In genomic region chr3:51587697-51588262, GRCm38 (mm10) we compare ENCODE assay signal across 16 mouse cellular contexts. TPM values are rescaled to one million over a fixed set of nuclear protein-coding genes. Genes with fewer than 3 reads are reported as not detected.
DNase-seq lines count a peak whose midpoint lies in the region; ATAC-seq and TF ChIP-seq lines count a peak whose summit lies in the region.
"Had no signal": no experiment of that assay in that cellular context is flagged by ENCODE, and none has a peak within 500 bp of the region (broad histone marks: within the 10 kb centered on the region; RNA-seq: fewer than 3 reads in every experiment).

No protein-coding gene starts in this region.

- 49% methylated on average over 7 of the region's 7 CpGs for WGBS in kidney, postnatal 0 days

- H3K9me3 ChIP-seq in kidney, postnatal 0 days (replicated peaks; ENCODE audit: low read length) = no peaks in the 10 kb centered on the region
- H3K9me3 ChIP-seq in E14TG2a.4 (ENCODE audit: low read length) = no peaks in the 10 kb centered on the region
- H3K9me3 ChIP-seq: heart, embryonic 12.5 days; neural tube, embryonic 12.5 days had no signal

- H3K36me3 ChIP-seq in kidney, postnatal 0 days (ENCODE audit: insufficient read depth, low read length) = no peaks in the 10 kb centered on the region
- no peaks in the 10 kb centered on the region for H3K36me3 ChIP-seq in E14TG2a.4 (ENCODE audit: insufficient read depth, low read length)
- H3K36me3 ChIP-seq: heart, embryonic 12.5 days; neural tube, embryonic 12.5 days had no signal

- no peak overlapping the region for H3K27ac ChIP-seq in kidney, postnatal 0 days
- H3K27ac ChIP-seq: neural tube, embryonic 12.5 days had no signal

- no peaks in the 10 kb centered on the region for H3K27me3 ChIP-seq in kidney, postnatal 0 days (ENCODE audit: insufficient read depth, low read length)
- H3K27me3 ChIP-seq in E14TG2a.4 (ENCODE audit: insufficient read depth, low read length) = peaks cover 24% of the 10 kb centered on the region
- H3K27me3 ChIP-seq: heart, embryonic 12.5 days; neural tube, embryonic 12.5 days had no signal

- no peaks in the 10 kb centered on the region for H3K4me1 ChIP-seq in kidney, postnatal 0 days (replicated peaks; ENCODE audit: insufficient read depth, low read length)
- peaks cover 51% of the 10 kb centered on the region for H3K4me1 ChIP-seq in E14TG2a.4 (replicated peaks; ENCODE audit: low read depth, low read length)
- H3K4me1 ChIP-seq: neural tube, embryonic 12.5 days had no signal

- no peak for ATAC-seq in kidney, postnatal 0 days (replicated peaks; ENCODE audit: low FRiP score, low read depth)
- peak; percentile 46; the same call in 1 of the 2 replicates for ATAC-seq in granulocyte monocyte progenitor cell, adult 5-6 weeks (replicated peaks; ENCODE audit: poor library complexity, severe bottlenecking)
- ATAC-seq: activated CD4-positive, CD25-positive, alpha-beta regulatory T cell, adult 4 months; forebrain, embryonic 14.5 days; midbrain, embryonic 16.5 days had no signal

- no peak overlapping the region for H3K4me2 ChIP-seq in kidney, postnatal 0 days (ENCODE audit: low read length)
- H3K4me2 ChIP-seq: heart, embryonic 12.5 days; neural tube, embryonic 12.5 days had no signal

- H3K4me3 ChIP-seq in kidney, postnatal 0 days (replicated peaks; ENCODE audit: low read depth, low read length) = no peak overlapping the region
- peak overlapping the region; percentile 41; the same call in 1 of the 2 replicates for H3K4me3 ChIP-seq in E14TG2a.4 (replicated peaks; ENCODE audit: low read length)
- H3K4me3 ChIP-seq: heart, embryonic 12.5 days; neural tube, embryonic 12.5 days had no signal

- no peak overlapping the region for H3K9ac ChIP-seq in kidney, postnatal 0 days (ENCODE audit: low read depth, low read length)
- H3K9ac ChIP-seq: heart, embryonic 12.5 days; neural tube, embryonic 12.5 days had no signal

- TF ChIP-seq CTCF in kidney, postnatal 0 days (IDR thresholded peaks at IDR 0.05; ENCODE audit: low read depth) = peak; percentile 42; the same call in 1 of the 2 replicates
- TF ChIP-seq CTCF in E14TG2a.4 (conservative IDR thresholded peaks at IDR 0.05; ENCODE audit: low read length) = peak; percentile 58

- DNase-seq in kidney, postnatal 0 days (ENCODE audit: low spot score) = no peak
- no peak for DNase-seq in kidney, adult 18-20 months
- peak; percentile 27 for DNase-seq in 416B (ENCODE audit: low read depth)
- no peak for DNase-seq in frontal cortex, postnatal 10 days (ENCODE audit: low spot score in 2 of 2)
- DNase-seq in layer of hippocampus, adult 18-20 months (ENCODE audit: low spot score in 2 of 2) = no peak
- DNase-seq: cerebellum, adult 11 months; gastrocnemius, postnatal 14 days; kidney, adult 2 months; lung, postnatal 36 days had no signal

RNA-seq across cellular contexts. Expression of gene Setd7, which starts 27.1 kb away (rescaled TPM):
- 2.0 and 2.4 TPM in 2 replicates for polyA plus RNA-seq in kidney, postnatal 0 days (2015; fragmentation: Nextera tagmentation; extraction: Ambion mirVana)
- total RNA-seq in granulocyte monocyte progenitor cell, adult 5-6 weeks (2014; fragmentation: Nextera tagmentation) = 37.3 and 41.6 TPM in 2 replicates
- total RNA-seq in granulocyte monocyte progenitor cell, adult 5-6 weeks (2017) = 26.5 and 29.9 TPM in 2 replicates
- 100 to 1,000 TPM; 143 to 153 TPM for total RNA-seq in layer of hippocampus, adult 18-20 months (2021)
